Comparison of ENCODE assay signal across 8 mouse cellular contexts in genomic region chr16:13437037-13437769, GRCm38 (mm10).
DNase-seq lines count a peak whose midpoint lies in the region; ATAC-seq lines count a peak whose summit lies in the region.

No protein-coding gene starts in this region.

- H3K4me2 ChIP-seq in intestine, embryonic 15.5 days (replicated peaks), result peak overlapping the region; percentile 74

- peak; percentile 96 for DNase-seq in adrenal gland, adult 8-10 months
- peak; percentile 96 for DNase-seq in embryo, embryonic 11.5 days (ENCODE audit: low read depth, low spot score)
- peak; percentile 91 to 97 for DNase-seq in gastrocnemius, postnatal 36 days
- peak; percentile 97 to 99 for DNase-seq in left cerebral cortex, postnatal 14 days (ENCODE audit: low spot score in 2 of 2)
- DNase-seq in right cerebral cortex, postnatal 14 days, result peak; percentile 95
- peak; percentile 98 for DNase-seq in urinary bladder, postnatal 25 days (ENCODE audit: low spot score)

- peak overlapping the region; percentile 58 for H3K9ac ChIP-seq in intestine, embryonic 15.5 days

- intact Hi-C loops in gastrocnemius, postnatal 36 days (cut with DNase I), result loop anchor here (5.0 kb wide), 1 partner anchor 190 kb away; no protein-coding TSS in a partner anchor
- intact Hi-C loops in left cerebral cortex, postnatal 14 days (cut with DNase I), result no loop called here

- whole genome bisulfite sequencing in intestine, embryonic 15.5 days, result under 1% methylated on average over 58 of the region's 58 CpGs

- ATAC-seq in intestine, embryonic 15.5 days, result peak; percentile 96
- peak; percentile 76 for ATAC-seq in megakaryocyte-erythroid progenitor cell, adult 5-6 weeks (replicated peaks; ENCODE audit: low FRiP score, low TSS enrichment, poor library complexity, severe bottlenecking)

- no peaks in the 10 kb centered on the region for H3K36me3 ChIP-seq in intestine, embryonic 15.5 days

- peaks cover 10% of the 10 kb centered on the region for H3K4me1 ChIP-seq in intestine, embryonic 15.5 days (replicated peaks)

- H3K27me3 ChIP-seq in intestine, embryonic 15.5 days (replicated peaks), result no peaks in the 10 kb centered on the region

- H3K4me3 ChIP-seq in intestine, embryonic 15.5 days (replicated peaks), result peak overlapping the region; percentile 52

- peak overlapping the region; percentile 54 for H3K27ac ChIP-seq in intestine, embryonic 15.5 days

- H3K9me3 ChIP-seq in intestine, embryonic 15.5 days, result no peaks in the 10 kb centered on the region

Comparison
In these comparisons a context has a peak if more than half of its experiments do, and no peak if none do; other contexts are left out.
1. Peak in every context shown above with its lines: DNase-seq, ATAC-seq, H3K4me3 ChIP-seq and H3K27ac ChIP-seq.